Mouse (Mus musculus) heart, adult 2 months (tissue): ENCODE results near the gene Fbxo17.

ENCODE experiments used
- CTCF ChIP-seq: fragments of 200-600 bp; IDR thresholded peaks from 2 replicates; pipeline ENCODE4 v1.8.1; 2022; ENCODE audit warnings: antibody characterized with exemption, mild to moderate bottlenecking, moderate library complexity
- EP300 ChIP-seq: fragments of 200-500 bp; IDR thresholded peaks from 2 replicates; pipeline ENCODE4 v1.6.1; 2011; ENCODE audit warnings: low read depth, low read length, control low read depth; ENCODE audit not compliant: insufficient read depth
- POLR2A ChIP-seq: fragments of 200-500 bp; IDR thresholded peaks from 2 replicates; pipeline ENCODE4 v1.6.1; 2011; ENCODE audit warnings: mild to moderate bottlenecking, low read depth, low read length, control low read depth; ENCODE audit not compliant: insufficient read depth

DNA sequence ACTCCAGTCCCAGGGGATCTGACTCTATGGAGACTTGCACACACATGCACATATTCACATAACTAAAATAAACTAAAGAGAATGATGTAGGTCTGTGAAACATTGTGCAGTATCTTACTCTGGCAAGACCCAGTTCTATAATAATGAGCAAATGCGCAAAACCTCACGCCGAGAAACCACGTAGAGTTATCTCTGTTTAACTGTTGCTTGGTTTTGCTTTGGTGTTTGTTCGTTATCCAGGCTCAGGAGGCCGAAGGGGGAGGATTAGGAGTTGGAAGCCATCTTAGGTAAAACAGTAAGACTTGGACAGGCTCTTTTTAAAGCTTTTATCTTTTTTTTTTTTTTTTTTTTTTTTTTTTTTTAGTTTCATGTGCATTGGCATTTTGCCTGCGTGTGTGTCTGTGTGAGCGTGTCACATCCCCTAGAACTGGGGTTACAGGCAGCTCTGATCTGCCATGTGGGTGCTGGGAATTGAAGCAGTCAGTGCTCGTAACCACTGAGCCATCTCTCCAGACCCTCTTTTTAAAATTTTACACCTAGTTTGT is 52.9 kb downstream of the Fbxo17 start:
- TF ChIP-seq CTCF (no peak), POLR2A (no peak), EP300 (no peak)
